Comparison of ENCODE assay signal across 8 mouse cellular contexts in the genomic region with DNA sequence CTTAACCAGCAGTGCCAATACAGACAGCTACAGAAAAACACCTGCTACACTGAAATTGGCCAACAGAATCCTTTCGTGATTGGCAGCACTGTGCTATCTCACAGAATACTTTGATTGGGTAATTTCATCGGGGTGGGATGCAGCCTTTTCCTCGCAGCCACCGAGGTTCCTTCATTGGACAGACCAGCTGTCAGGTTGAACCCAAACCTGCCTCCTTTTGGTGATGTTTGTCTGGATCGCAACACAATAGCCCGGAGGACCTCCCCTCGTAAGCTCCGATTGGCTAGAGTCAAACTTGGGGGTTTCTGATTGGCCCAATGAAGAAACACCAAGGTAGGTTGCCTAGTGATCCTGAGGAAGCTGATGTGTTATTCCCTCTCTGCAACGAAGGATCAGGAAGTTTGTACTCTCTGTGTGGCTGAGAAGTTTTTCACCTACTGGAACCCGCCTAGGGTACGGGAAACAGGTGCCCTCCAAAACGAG. TPM values are rescaled to one million over a fixed set of nuclear protein-coding genes. Genes with fewer than 3 reads are reported as not detected.
DNase-seq lines count a peak whose midpoint lies in the region; ATAC-seq and TF ChIP-seq lines count a peak whose summit lies in the region.

Golph3l (plus strand) TSS at position 331 of the 483 bp plus-strand sequence.

- H3K4me3 ChIP-seq in bone marrow macrophage, adult 2 months (ENCODE audit: insufficient read depth, low read length), result peak within 1 kb of the TSS; percentile 87
- H3K4me3 ChIP-seq in embryonic fibroblast, embryonic 13.5 days (ENCODE audit: insufficient read depth, low read length), result peak within 1 kb of the TSS; percentile 96
- peak within 1 kb of the TSS; percentile 76 for H3K4me3 ChIP-seq in kidney, embryonic 14.5 days (ENCODE audit: low read length)
- peak within 1 kb of the TSS; percentile 74 for H3K4me3 ChIP-seq in limb, embryonic 15.5 days

- no peak for TF ChIP-seq POLR2A in bone marrow macrophage, adult 2 months (IDR thresholded peaks at IDR 0.05; ENCODE audit: borderline replicate concordance, low read depth, low read length)
- peak; percentile 67 for TF ChIP-seq POLR2A in embryonic fibroblast, embryonic 13.5 days (IDR thresholded peaks at IDR 0.05; ENCODE audit: low read depth, low read length)

- no peaks in the 10 kb centered on the region for H3K9me3 ChIP-seq in kidney, embryonic 14.5 days (ENCODE audit: control insufficient read depth, low read length)
- no peaks in the 10 kb centered on the region for H3K9me3 ChIP-seq in limb, embryonic 15.5 days

- whole genome bisulfite sequencing in kidney, embryonic 14.5 days, result under 1% methylated on average over 12 of the region's 12 CpGs
- WGBS in limb, embryonic 15.5 days, result under 1% methylated on average over 12 of the region's 12 CpGs

- 0 out of 2 replicates have a peak, but pooled peaks cover 2% of the 10 kb centered on the region for H3K4me1 ChIP-seq in bone marrow macrophage, adult 2 months (ENCODE audit: control insufficient read depth, insufficient read depth, low read length)
- H3K4me1 ChIP-seq in embryonic fibroblast, embryonic 13.5 days (ENCODE audit: control insufficient read depth, insufficient read depth, low read length), result no peaks in the 10 kb centered on the region
- 0 out of 2 replicates have a peak, but pooled peaks cover 3% of the 10 kb centered on the region for H3K4me1 ChIP-seq in kidney, embryonic 14.5 days (ENCODE audit: control insufficient read depth, insufficient read depth, low read length)
- H3K4me1 ChIP-seq in limb, embryonic 15.5 days, result peaks cover 5% of the 10 kb centered on the region; the same call in 1 of the 2 replicates

- H3K36me3 ChIP-seq in kidney, embryonic 14.5 days (ENCODE audit: control insufficient read depth, insufficient read depth, low read length), result peaks cover 16% of the 10 kb centered on the region
- peaks cover 14% of the 10 kb centered on the region; the same call in 1 of the 2 replicates for H3K36me3 ChIP-seq in limb, embryonic 15.5 days

- H3K9ac ChIP-seq in kidney, embryonic 14.5 days (ENCODE audit: low read depth, low read length), result peak within 1 kb of the TSS; percentile 40; the same call in 1 of the 2 replicates
- H3K9ac ChIP-seq in limb, embryonic 15.5 days, result peak within 1 kb of the TSS; percentile 55

- H3K27ac ChIP-seq in bone marrow macrophage, adult 2 months (ENCODE audit: insufficient read depth, low read depth, low read length), result peak within 1 kb of the TSS; percentile 73
- no peak within 1 kb of the TSS for H3K27ac ChIP-seq in embryonic fibroblast, embryonic 13.5 days (ENCODE audit: insufficient read depth, low read length)
- peak within 1 kb of the TSS; percentile 51 for H3K27ac ChIP-seq in kidney, embryonic 14.5 days (ENCODE audit: low read depth, low read length)
- peak within 1 kb of the TSS; percentile 85 for H3K27ac ChIP-seq in limb, embryonic 15.5 days

- TF ChIP-seq CTCF in bone marrow macrophage, adult 2 months (IDR thresholded peaks at IDR 0.05; ENCODE audit: low read depth, low read length), result no peak
- no peak for TF ChIP-seq CTCF in embryonic fibroblast, embryonic 13.5 days (IDR thresholded peaks at IDR 0.05; ENCODE audit: borderline replicate concordance, insufficient read depth, low read length)

- peak; percentile 97 for DNase-seq in A20 (ENCODE audit: low read depth, low spot score)
- DNase-seq in heart, adult 9 months (ENCODE audit: low spot score in 2 of 2), result peak; percentile 99
- DNase-seq in monocyte, adult 2 months (ENCODE audit: low read depth in 1 of 2, low spot score in 2 of 2), result peak; percentile 76 to 81
- DNase-seq in spleen, postnatal 36 days (ENCODE audit: low spot score in 2 of 2), result peak; percentile 97

- H3K4me2 ChIP-seq in kidney, embryonic 14.5 days (replicated peaks; ENCODE audit: low read depth, low read length), result peak within 1 kb of the TSS; percentile 58
- peak within 1 kb of the TSS; percentile 59 for H3K4me2 ChIP-seq in limb, embryonic 15.5 days

- no peaks in the 10 kb centered on the region for H3K27me3 ChIP-seq in kidney, embryonic 14.5 days (ENCODE audit: control insufficient read depth, insufficient read depth, low read length)
- H3K27me3 ChIP-seq in limb, embryonic 15.5 days, result no peaks in the 10 kb centered on the region

- peak; percentile 100 for ATAC-seq in kidney, embryonic 14.5 days (ENCODE audit: low FRiP score, low TSS enrichment)
- ATAC-seq in limb, embryonic 15.5 days (ENCODE audit: insufficient number of reproducible peaks, low FRiP score, low TSS enrichment, low read depth), result peak; percentile 100

RNA-seq across cellular contexts. Expression of gene Golph3l, which starts in this region (rescaled TPM):
- 66.3 and 75.3 TPM in 2 replicates for polyA plus RNA-seq in bone marrow macrophage, adult 2 months (2012; ENCODE audit: insufficient read depth, insufficient read length, missing spikeins)
- polyA plus RNA-seq in embryonic fibroblast, embryonic 13.5 days (2011; ENCODE audit: insufficient read length, low read depth, missing spikeins), result 20.7 and 27.6 TPM in 2 replicates
- polyA plus RNA-seq in kidney, embryonic 14.5 days (2014; fragmentation: Nextera tagmentation; extraction: Ambion mirVana), result 28.2 and 35.6 TPM in 2 replicates
- 29.4 and 29.9 TPM in 2 replicates for polyA plus RNA-seq in limb, embryonic 15.5 days (2015; fragmentation: Nextera tagmentation; extraction: Ambion mirVana)
